Mouse (Mus musculus) hindbrain, embryonic 16.5 days (tissue): Measurements from ENCODE around the gene Luzp1. TPM values are rescaled to one million over a fixed set of nuclear protein-coding genes. Genes with fewer than 3 reads are reported as not detected.

Experiments
- ATAC-seq: fragments of 200-750 bp; cut with Nextera tagmentation; 2 replicates; pipeline ENCODE4 v1.8.0; 2017; ENCODE audit warnings: moderate TSS enrichment, moderate library complexity
- H3K27ac ChIP-seq: fragments of 300-500 bp; sonication (generic); 2 replicates; pipeline ENCODE4 v1.5.1; 2014; ENCODE audit warnings: low read depth, mild to moderate bottlenecking, control low read depth, low read length, moderate library complexity
- H3K27me3 ChIP-seq: fragments of 300-500 bp; sonication (generic); replicated peaks from 2 replicates; pipeline ENCODE4 v1.6.1; 2014; ENCODE audit warnings: low read length; ENCODE audit not compliant: control insufficient read depth, insufficient read depth
- H3K36me3 ChIP-seq: fragments of 300-500 bp; sonication (generic); 2 replicates; pipeline ENCODE4 v1.6.1; 2014; ENCODE audit warnings: mild to moderate bottlenecking, low read length, moderate library complexity, mixed read lengths; ENCODE audit not compliant: control insufficient read depth, insufficient read depth
- H3K4me1 ChIP-seq: fragments of 300-500 bp; sonication (generic); 2 replicates; pipeline ENCODE4 v1.6.1; 2014; ENCODE audit warnings: low read depth, low read length; ENCODE audit not compliant: control insufficient read depth, insufficient read depth
- H3K4me2 ChIP-seq: fragments of 300-500 bp; sonication (generic); 2 replicates; pipeline ENCODE4 v1.6.1; 2014; ENCODE audit warnings: mild to moderate bottlenecking, low read length, control low read depth, moderate library complexity
- H3K4me3 ChIP-seq: fragments of 300-500 bp; sonication (generic); 2 replicates; pipeline ENCODE4 v1.5.1; 2014; ENCODE audit warnings: mild to moderate bottlenecking, low read length, control low read depth, moderate library complexity
- H3K9ac ChIP-seq: fragments of 300-500 bp; sonication (generic); 2 replicates; pipeline ENCODE4 v1.6.1; 2014; ENCODE audit warnings: low read depth, mild to moderate bottlenecking, control low read depth, low read length, moderate library complexity
- H3K9me3 ChIP-seq: fragments of 300-500 bp; sonication (generic); 2 replicates; pipeline ENCODE4 v1.6.1; 2014; ENCODE audit warnings: mild to moderate bottlenecking, low read length, moderate library complexity; ENCODE audit not compliant: control insufficient read depth
- WGBS: fragments of 180-500 bp; shearing (Covaris S2); extraction: QIAGEN DNeasy Blood & Tissue Kit; methylation state at CpG from one replicate; pipeline ENCODE4 v1.1.7; 2014; 5-methylcytosine and 5-hydroxymethylcytosine counted together
- polyA plus RNA-seq: library from polyadenylated mRNA; unstranded; fragments of >200 nt; fragmentation: Nextera tagmentation; extraction: Ambion mirVana; gene quantifications from 2 replicates; pipeline ENCODE4 v1.2.1, GENCODE M21; 2015

The Luzp1 gene
- polyA plus RNA-seq, 1 experiment from 2014 or later: 55.5 TPM

DNA sequence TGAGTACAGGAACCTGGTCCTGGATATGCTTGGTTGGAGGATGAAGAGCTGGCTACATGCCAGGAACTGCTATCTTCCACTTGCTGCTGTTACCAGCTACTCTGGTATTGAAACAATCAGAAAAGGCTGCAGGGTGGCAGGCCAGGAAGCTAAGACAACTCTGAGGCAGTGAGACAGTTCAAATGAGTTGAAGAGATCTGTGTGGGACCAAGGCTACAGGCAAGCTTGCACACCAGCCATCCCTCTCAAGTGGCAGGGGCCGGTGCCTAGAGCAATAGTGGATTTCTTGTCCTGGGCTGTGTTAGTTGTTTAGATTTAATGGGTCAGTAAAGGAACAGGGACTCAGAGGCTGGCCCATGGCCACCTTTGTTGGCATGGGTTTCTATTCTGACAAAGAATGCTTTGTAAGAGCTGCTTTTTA, 78.8 kb downstream of the Luzp1 start:
- no peak overlapping the region for H3K9ac ChIP-seq

DNA sequence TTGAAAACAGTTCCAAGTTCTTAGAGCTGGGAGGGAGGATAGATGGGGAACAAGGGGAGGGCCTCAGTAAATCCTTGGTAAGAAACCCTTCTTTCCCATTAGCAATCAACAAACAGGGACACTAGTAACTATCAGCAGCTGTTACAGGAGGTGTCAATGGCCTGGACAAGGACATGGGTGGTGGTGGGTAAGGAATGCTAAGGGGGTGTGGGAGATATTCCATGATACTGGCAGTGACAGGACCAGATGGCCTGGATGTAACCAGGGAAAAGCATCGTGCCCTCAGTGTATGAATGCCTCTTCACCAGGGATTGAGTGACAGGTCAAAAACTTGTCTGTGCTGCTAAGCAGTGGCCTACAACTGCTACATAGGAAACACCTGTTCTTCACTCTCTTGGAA, 83.5 kb downstream of the Luzp1 start:
- Histone ChIP-seq H3K36me3 (peaks cover 40% of the 10 kb centered on the region), H3K9ac (no peak overlapping the region), H3K9me3 (no peaks in the 10 kb centered on the region)

More for the DNA sequence above, 78.8 kb downstream of the Luzp1 start:
- Histone ChIP-seq H3K27ac (peak overlapping the region; percentile 30), H3K4me2 (no peak overlapping the region), H3K36me3 (peaks cover 39% of the 10 kb centered on the region), H3K4me1 (peaks cover 10% of the 10 kb centered on the region), H3K27me3 (no peaks in the 10 kb centered on the region), H3K9me3 (no peaks in the 10 kb centered on the region), H3K4me3 (no peak overlapping the region)
- ATAC-seq: peak; percentile 68
- whole genome bisulfite sequencing: 39% methylated on average over 1 of the region's 1 CpGs

DNA sequence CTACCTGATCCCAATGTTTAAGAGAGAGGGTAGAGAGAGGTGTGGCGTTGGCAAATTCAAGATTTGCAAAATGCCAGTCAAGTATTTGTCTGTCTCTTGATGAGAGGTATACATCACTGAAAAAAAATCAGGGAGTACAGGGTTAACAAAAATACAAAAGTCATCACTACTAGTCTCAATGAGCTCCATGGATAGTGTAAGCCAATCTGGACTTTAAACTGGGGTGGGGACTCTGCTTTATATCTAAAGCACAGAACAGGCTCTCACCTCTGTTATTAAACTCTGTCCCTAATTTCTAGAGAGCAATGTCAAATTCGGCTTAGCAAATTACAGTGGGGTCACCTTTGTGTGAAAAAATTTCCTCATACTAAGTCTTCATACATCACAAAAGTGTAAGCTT, 88.1 kb downstream of the Luzp1 start:
- Histone ChIP-seq H3K27ac (no peak overlapping the region), H3K4me3 (no peak overlapping the region), H3K4me1 (no peaks in the 10 kb centered on the region), H3K36me3 (peaks cover 35% of the 10 kb centered on the region), H3K27me3 (no peaks in the 10 kb centered on the region), H3K9me3 (no peaks in the 10 kb centered on the region), H3K4me2 (no peak overlapping the region), H3K9ac (no peak overlapping the region)
- 97% methylated on average over 2 of the region's 2 CpGs for WGBS
- ATAC-seq: no peak

More for the DNA sequence above, 83.5 kb downstream of the Luzp1 start:
- 67% methylated on average over 1 of the region's 1 CpGs for WGBS
- no peak overlapping the region for H3K4me2 ChIP-seq
- no peaks in the 10 kb centered on the region for H3K27me3 ChIP-seq
- H3K4me3 ChIP-seq: no peak overlapping the region
- H3K27ac ChIP-seq: no peak overlapping the region
- H3K4me1 ChIP-seq: peaks cover 6% of the 10 kb centered on the region
- ATAC-seq: no peak

DNA sequence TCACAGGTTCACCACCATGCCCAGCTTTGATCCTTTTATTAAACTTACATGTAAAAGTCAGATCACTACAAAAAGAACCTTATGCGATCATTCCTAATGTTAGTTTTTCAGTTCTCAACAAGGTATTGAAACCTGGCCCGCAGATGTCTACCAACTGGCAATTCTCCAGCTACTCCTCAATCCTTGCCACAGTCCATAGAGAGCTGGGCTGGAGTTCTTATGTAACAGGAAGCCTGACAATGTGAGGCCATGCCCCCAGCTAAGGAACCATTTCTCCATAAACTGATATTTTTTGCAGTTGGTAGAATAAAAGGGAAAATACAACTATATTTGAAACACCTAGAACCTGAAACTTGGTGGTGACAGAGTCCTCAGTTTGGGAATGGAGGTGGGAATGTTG, 90.1 kb downstream of the Luzp1 start:
- H3K4me2 ChIP-seq: no peak overlapping the region
- no peak for ATAC-seq
- H3K27me3 ChIP-seq: no peaks in the 10 kb centered on the region
- H3K4me1 ChIP-seq: no peaks in the 10 kb centered on the region
- H3K4me3 ChIP-seq: no peak overlapping the region
- H3K9ac ChIP-seq: no peak overlapping the region
- H3K36me3 ChIP-seq: peaks cover 27% of the 10 kb centered on the region
- WGBS: 94% methylated on average over 2 of the region's 2 CpGs
- no peaks in the 10 kb centered on the region for H3K9me3 ChIP-seq
- H3K27ac ChIP-seq: no peak overlapping the region

DNA sequence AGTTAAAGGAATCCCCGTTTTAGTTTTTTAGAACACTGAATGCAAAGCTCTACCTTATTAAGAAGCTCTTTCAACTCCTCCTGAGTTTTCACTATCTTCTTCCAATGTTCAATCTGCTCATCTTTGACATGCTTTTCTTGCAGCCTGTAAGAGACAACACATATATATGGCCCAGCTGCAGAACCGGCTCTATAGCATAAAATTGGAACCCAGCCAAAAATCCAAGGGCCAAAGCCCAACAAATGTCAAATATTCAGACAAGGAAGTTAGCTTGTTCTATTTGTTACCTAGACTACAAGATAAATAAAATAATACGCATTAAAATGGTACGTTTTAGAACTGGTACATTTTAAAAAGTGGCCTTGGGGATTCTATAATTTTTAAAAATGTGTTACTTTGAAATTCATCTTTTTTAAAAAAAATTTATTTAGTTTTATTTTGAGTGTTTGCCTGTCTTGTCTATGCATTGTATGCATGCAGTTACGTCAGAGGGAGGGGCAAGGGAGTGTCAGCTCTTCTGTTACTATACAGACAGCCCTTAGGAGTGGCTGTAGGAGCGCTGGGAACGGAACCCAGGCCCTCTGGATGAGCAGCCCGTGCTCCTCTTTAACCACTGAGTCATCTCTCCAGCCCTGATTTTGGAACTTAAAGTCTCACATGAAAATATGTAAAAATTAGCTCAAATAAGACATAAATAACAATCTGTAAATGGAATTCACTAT, 90.9 kb downstream of the Luzp1 start:
- WGBS: 86% methylated on average over 8 of the region's 8 CpGs
- H3K36me3 ChIP-seq: peaks cover 24% of the 10 kb centered on the region
- no peak for ATAC-seq
- no peak overlapping the region for H3K27ac ChIP-seq
- H3K4me2 ChIP-seq: no peak overlapping the region
- H3K9me3 ChIP-seq: no peaks in the 10 kb centered on the region
- H3K9ac ChIP-seq: no peak overlapping the region
- no peaks in the 10 kb centered on the region for H3K4me1 ChIP-seq
- no peak overlapping the region for H3K4me3 ChIP-seq
- no peaks in the 10 kb centered on the region for H3K27me3 ChIP-seq

DNA sequence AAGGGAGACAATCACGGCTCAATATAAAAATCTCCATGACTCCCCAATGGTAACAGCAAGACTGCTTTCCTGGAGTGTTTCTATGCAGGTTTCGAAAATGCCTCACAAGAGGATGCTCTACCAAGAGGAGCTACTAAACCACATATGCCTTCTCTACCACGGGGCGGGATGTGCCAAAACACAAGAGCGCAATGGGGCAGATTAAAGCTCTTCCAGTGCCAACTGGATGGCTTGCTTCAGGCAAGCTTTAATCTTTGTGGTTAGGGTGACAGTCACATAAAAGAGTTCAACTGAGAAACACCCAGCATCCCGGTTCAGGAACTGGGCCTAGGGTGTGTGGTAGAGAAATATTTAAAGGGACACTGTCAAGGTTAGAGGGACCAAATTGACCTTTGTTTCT, 93.2 kb downstream of the Luzp1 start:
- Histone ChIP-seq H3K27me3 (no peaks in the 10 kb centered on the region), H3K4me1 (no peaks in the 10 kb centered on the region), H3K36me3 (peaks cover 18% of the 10 kb centered on the region), H3K4me3 (no peak overlapping the region), H3K9me3 (no peaks in the 10 kb centered on the region), H3K4me2 (no peak overlapping the region), H3K9ac (no peak overlapping the region), H3K27ac (no peak overlapping the region)
- ATAC-seq: no peak; the same call in 1 of the 2 replicates
- WGBS: 71% methylated on average over 6 of the region's 6 CpGs

DNA sequence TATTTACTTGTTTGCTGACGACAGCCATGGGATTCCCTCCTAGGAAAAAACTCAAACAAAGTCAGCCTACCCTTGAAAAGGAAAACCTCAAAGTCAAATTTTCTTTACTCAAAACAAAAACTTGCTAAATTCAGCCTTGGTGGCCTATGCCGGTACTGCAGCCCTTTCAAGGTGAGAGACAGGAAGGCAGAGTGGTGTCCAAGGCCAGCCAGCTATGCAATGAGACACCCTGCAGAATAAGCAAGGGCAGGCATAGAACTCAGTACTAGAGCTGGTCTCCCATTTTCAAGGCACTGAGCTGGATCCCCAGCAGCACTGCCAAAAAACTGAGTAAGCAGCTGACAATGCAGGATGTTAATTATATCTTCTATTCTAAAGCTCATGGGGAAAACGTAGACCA, 99.1 kb downstream of the Luzp1 start:
- WGBS: 83% methylated on average over 3 of the region's 3 CpGs
- no peak for ATAC-seq
- peaks cover 18% of the 10 kb centered on the region for H3K36me3 ChIP-seq
- no peak overlapping the region for H3K27ac ChIP-seq
- H3K4me1 ChIP-seq: no peaks in the 10 kb centered on the region
- H3K9me3 ChIP-seq: no peaks in the 10 kb centered on the region
- no peak overlapping the region for H3K4me2 ChIP-seq
- no peaks in the 10 kb centered on the region for H3K27me3 ChIP-seq
- H3K9ac ChIP-seq: no peak overlapping the region
- no peak overlapping the region for H3K4me3 ChIP-seq

DNA sequence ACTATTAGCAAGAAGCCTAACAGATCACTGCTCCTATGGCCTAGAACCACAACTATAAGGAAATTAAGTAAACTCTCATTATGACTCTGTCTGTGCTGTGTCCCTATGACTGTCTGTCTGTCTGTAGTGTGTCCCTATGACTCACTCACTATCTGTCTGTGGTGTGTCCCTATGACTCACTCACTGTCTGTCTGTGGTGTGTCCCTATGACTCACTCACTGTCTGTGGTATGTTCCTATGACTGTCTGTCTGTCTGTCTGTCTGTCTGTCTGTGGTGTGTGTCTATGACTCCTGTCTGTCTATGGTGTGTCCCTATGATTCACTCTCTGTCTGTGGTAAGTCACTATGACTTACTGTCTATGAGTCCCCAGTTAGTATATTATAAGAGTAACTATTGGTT, 100.4 kb downstream of the Luzp1 start:
- H3K4me2 ChIP-seq: no peak overlapping the region
- no peaks in the 10 kb centered on the region for H3K9me3 ChIP-seq
- no peaks in the 10 kb centered on the region for H3K27me3 ChIP-seq
- H3K9ac ChIP-seq: no peak overlapping the region
- peaks cover 18% of the 10 kb centered on the region for H3K36me3 ChIP-seq
- no peak overlapping the region for H3K27ac ChIP-seq
- ATAC-seq: no peak
- H3K4me1 ChIP-seq: no peaks in the 10 kb centered on the region
- H3K4me3 ChIP-seq: no peak overlapping the region

DNA sequence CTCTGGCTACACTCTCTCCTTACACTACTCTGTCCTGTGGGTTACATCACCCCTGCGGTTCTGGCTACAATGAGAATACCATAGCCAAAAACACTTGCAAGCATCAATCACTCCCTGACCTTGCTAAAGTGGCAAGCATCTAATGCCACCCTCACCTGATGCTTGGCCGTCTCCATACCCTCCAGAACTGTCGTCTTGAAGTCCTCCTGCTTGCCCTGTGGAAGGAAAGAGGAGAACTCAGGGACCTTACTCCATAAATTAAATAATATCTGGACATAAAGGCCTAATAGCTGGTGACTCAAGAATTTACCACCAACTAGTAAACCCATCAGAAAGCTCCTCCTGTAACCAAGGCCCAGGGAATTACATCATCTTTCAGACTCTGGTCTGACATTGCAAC, 112.3 kb downstream of the Luzp1 start:
- Histone ChIP-seq H3K36me3 (no peaks in the 10 kb centered on the region), H3K4me2 (no peak overlapping the region), H3K27me3 (no peaks in the 10 kb centered on the region), H3K9me3 (no peaks in the 10 kb centered on the region), H3K27ac (no peak overlapping the region), H3K4me1 (peaks cover 8% of the 10 kb centered on the region), H3K4me3 (no peak overlapping the region), H3K9ac (no peak overlapping the region)
- 87% methylated on average over 3 of the region's 3 CpGs for WGBS
- ATAC-seq: no peak
